Mouse (Mus musculus) erythroblast, embryonic 14.5 days (primary cell): ENCODE measurements around the gene Epha2.

ENCODE experiments used
- GATA1 ChIP-seq: IDR thresholded peaks from 2 replicates; pipeline ENCODE4 v1.6.1; 2012; ENCODE audit warnings: low read length, inconsistent platforms, mixed read lengths
- TAL1 ChIP-seq: IDR thresholded peaks from 3 replicates; pipeline ENCODE4 v1.6.1; 2012; ENCODE audit warnings: low read length, inconsistent platforms, mixed read lengths

DNA sequence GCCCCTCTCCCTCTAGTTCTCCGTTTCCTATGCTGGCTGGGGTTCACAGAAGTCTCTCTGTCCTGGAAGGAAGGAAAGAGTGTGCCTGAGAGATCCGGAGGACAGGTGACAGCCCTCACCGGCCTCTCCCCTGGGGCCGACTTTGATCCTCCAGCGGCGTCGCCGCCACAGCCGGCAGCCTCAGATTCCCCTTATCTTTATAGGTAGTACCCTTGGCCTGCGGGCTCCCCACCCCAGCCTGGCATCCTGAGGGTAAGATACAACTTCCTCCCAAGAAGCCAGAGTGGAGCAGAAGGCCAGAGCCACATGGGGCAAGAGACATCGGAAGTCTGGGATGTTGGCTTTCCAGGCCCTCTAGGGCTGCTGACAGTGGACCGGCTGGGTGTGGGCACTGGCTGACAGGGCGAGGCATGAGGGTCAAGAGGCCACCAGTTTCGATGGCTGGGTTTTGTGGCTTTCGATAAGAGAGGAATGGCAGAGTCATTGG is 13.5 kb upstream of the Epha2 start:
- TF ChIP-seq GATA1 (no peak), TAL1 (no peak)
